Mouse (Mus musculus) MEL-GATA-1-ER (cell line): ENCODE data around the gene Bend7.

Source experiments
- DNase-seq: peaks from one replicate; pipeline ENCODE4 v3.0.0-alpha.2; 2012; ENCODE audit warnings: low read depth; ENCODE audit errors: extremely low read depth

Bend7 gene

GRCm38 (mm10) chr2:4717769-4718661 lies at the start of gene Bend7:
TSS of gene Bend7 (plus strand) at chr2:4717831.
- DNase-seq = no peak

- no peak for DNase-seq
Observed at GRCm38 (mm10) chr2:4668626-4669025, 49.0 kb upstream of the Bend7 start.

GRCm38 (mm10) chr2:4669701-4670100 lies 47.9 kb upstream of the Bend7 start:
- DNase-seq = no peak

- DNase-seq = no peak
Observed at GRCm38 (mm10) chr2:4671636-4672035, 46.0 kb upstream of the Bend7 start.

GRCm38 (mm10) chr2:4679886-4680285 lies 37.7 kb upstream of the Bend7 start:
- no peak for DNase-seq

- no peak for DNase-seq
Observed at GRCm38 (mm10) chr2:4711262-4711661, 6.4 kb upstream of the Bend7 start.

GRCm38 (mm10) chr2:4717081-4717768 lies 406 bp upstream of the Bend7 start:
- DNase-seq = no peak

GRCm38 (mm10) chr2:4723088-4723487 lies 5.5 kb downstream of the Bend7 start:
- DNase-seq = no peak

- DNase-seq = no peak
Observed at GRCm38 (mm10) chr2:4730161-4730560, 12.5 kb downstream of the Bend7 start.

- DNase-seq = no peak
Observed at GRCm38 (mm10) chr2:4733971-4734370, 16.3 kb downstream of the Bend7 start.

GRCm38 (mm10) chr2:4736095-4736797 lies 18.6 kb downstream of the Bend7 start:
- DNase-seq = no peak

- DNase-seq = no peak
Observed at GRCm38 (mm10) chr2:4736798-4737155, 19.1 kb downstream of the Bend7 start.

- DNase-seq = no peak
Observed at GRCm38 (mm10) chr2:4751918-4752317, 34.3 kb downstream of the Bend7 start.

GRCm38 (mm10) chr2:4755716-4756115 lies 38.1 kb downstream of the Bend7 start:
- DNase-seq = no peak

GRCm38 (mm10) chr2:4757218-4757617 lies 39.6 kb downstream of the Bend7 start:
- no peak for DNase-seq

- DNase-seq = no peak
Observed at GRCm38 (mm10) chr2:4760741-4761140, 43.1 kb downstream of the Bend7 start.

GRCm38 (mm10) chr2:4761906-4762305 lies 44.3 kb downstream of the Bend7 start:
- no peak for DNase-seq

GRCm38 (mm10) chr2:4764071-4764470 lies 46.4 kb downstream of the Bend7 start:
- no peak for DNase-seq

- DNase-seq = no peak
Observed at GRCm38 (mm10) chr2:4770376-4770775, 52.7 kb downstream of the Bend7 start.

GRCm38 (mm10) chr2:4773911-4774310 lies 56.3 kb downstream of the Bend7 start:
- no peak for DNase-seq

GRCm38 (mm10) chr2:4777291-4777690 lies 59.7 kb downstream of the Bend7 start:
- DNase-seq = no peak

GRCm38 (mm10) chr2:4781641-4782040 lies 64.0 kb downstream of the Bend7 start:
- DNase-seq = no peak
